Mouse (Mus musculus): ENCODE results near the gene Tap1.

DNA sequence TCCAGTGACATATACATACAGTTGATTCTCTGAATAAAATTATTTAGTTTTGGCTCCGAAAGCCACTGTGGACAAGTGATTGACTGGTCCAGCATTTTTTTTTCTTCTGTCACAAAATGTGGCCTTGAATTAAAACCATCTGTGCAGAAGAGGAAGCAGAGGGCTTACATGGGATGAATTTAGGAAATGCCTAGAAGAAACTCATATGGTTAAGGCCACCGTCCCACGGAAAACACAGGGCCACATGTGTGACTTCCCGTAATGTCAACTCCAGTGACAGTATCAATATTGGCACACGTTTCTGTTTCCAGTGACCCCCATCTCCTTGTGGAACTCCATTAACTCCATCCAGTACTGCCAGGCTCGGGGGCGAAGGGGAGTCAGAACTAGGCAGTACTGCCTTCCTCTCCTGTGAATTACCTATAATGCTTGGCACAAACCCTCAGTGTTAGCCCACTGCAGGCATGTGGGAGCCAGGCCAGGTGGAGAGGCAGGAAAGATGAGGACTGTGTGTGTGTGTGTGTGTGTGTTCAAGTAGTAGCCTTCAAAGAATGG, 44.8 kb upstream of the Tap1 start:
- TF ChIP-seq CTCF (IDR thresholded peaks at IDR 0.05; ENCODE audit: borderline replicate concordance, insufficient read depth, low read depth, low read length) = no peak
- TF ChIP-seq POLR2A (IDR thresholded peaks at IDR 0.05; ENCODE audit: borderline replicate concordance, insufficient read depth, low read length) = no peak
